Mouse (Mus musculus): ENCODE data around the gene Mcpt9.
"Not testable (repeated sequence)": the region's sequence is repeated elsewhere in the genome, so short reads cannot be mapped to it uniquely, and the experiment has no call there.

DNA sequence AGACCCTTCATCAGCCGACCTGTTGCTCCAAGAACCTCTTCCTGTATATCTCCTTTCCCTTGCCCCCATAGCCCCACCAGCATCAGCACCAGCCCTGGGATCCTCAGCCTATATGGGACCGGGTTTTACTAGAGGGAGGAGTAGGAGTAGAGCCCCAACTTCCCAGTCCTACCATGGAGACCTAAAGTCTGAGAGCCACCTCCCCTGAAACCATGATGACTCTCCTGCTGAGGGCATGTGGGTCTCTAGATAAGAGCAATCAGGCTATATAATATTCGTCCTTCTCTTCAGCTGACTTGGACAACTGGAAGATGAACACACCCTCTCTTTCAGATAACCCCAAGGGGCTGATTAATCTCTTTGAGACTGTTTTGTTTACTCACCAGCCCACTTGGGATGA lies 42.8 kb downstream of the Mcpt9 start:
- not testable (repeated sequence) for TF ChIP-seq CTCF (IDR thresholded peaks at IDR 0.05; ENCODE audit: borderline replicate concordance, insufficient read depth, low read depth, low read length); POLR2A (IDR thresholded peaks at IDR 0.05; ENCODE audit: borderline replicate concordance, insufficient read depth, low read length)
